Mouse (Mus musculus) urinary bladder, postnatal 14 days (tissue): ENCODE results near the gene Cpa2.

Experiments
- DNase-seq: peaks from one replicate; pipeline ENCODE4 v3.0.0; 2021; ENCODE audit warnings: low spot score

Cpa2 gene

GRCm38 (mm10) chr6:30541009-30541799 is at the start of gene Cpa2:
Gene Cpa2, plus strand, starts transcription at chr6:30541582.
- DNase-seq, result no peak

- DNase-seq, result no peak
These were observed 42.3 kb upstream of the Cpa2 start for GRCm38 (mm10) chr6:30499049-30499448.

GRCm38 (mm10) chr6:30508824-30509223 is 32.6 kb upstream of the Cpa2 start:
- DNase-seq, result no peak

- DNase-seq, result peak; percentile 100
These were observed 31.8 kb upstream of the Cpa2 start, which contains the start of the genes Tmem209 and Ssmem1 for GRCm38 (mm10) chr6:30509265-30510239. Gene Tmem209, minus strand, starts transcription at chr6:30509783. Gene Ssmem1, plus strand, starts transcription at chr6:30509849.

- DNase-seq, result no peak
These were observed 31.1 kb upstream of the Cpa2 start for GRCm38 (mm10) chr6:30510291-30510690.

GRCm38 (mm10) chr6:30514242-30514641 is 27.1 kb upstream of the Cpa2 start:
- no peak for DNase-seq

GRCm38 (mm10) chr6:30520400-30520799 is 21.0 kb upstream of the Cpa2 start:
- DNase-seq, result no peak

DNA sequence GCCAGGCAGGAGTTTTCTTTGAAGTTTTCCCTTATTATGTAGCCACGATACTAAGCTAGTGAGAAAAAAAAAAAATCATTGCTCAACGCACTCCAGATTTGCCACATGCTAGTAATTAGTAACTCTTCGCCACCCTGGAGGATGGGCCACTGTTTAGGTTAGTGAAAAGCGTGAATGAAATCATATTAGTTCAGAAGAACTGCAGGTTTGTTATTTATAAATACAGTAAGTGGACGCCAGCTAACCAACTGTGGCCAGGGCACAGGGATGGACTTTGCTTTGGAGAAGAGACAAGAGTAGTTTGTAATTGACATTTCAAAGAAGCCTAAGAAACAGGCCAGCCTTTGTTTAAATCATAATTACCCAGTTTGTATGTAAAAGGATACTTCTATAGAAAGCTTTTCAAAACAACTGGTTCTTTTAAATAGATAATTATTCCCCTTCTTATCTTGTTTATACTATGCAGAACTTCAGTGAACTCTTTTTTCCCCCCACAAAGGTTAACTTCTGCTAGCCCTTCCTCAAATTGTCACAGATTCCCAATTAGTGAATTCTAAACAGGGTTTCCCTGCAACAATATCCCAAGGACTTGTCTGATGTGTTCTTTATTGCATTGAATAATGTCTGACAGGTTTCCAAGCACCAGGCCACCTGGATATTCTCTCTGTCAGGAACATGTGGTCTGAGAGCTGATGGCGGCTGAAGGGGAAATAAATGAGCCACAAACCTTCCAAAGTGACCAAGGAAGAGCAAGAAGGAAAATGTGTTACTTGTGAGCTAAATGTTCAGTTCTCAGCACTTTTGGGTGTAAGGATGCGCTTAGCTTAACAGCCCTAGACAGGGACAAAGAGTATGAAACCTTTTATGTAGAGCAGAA is 15.7 kb upstream of the Cpa2 start:
- no peak for DNase-seq

DNA sequence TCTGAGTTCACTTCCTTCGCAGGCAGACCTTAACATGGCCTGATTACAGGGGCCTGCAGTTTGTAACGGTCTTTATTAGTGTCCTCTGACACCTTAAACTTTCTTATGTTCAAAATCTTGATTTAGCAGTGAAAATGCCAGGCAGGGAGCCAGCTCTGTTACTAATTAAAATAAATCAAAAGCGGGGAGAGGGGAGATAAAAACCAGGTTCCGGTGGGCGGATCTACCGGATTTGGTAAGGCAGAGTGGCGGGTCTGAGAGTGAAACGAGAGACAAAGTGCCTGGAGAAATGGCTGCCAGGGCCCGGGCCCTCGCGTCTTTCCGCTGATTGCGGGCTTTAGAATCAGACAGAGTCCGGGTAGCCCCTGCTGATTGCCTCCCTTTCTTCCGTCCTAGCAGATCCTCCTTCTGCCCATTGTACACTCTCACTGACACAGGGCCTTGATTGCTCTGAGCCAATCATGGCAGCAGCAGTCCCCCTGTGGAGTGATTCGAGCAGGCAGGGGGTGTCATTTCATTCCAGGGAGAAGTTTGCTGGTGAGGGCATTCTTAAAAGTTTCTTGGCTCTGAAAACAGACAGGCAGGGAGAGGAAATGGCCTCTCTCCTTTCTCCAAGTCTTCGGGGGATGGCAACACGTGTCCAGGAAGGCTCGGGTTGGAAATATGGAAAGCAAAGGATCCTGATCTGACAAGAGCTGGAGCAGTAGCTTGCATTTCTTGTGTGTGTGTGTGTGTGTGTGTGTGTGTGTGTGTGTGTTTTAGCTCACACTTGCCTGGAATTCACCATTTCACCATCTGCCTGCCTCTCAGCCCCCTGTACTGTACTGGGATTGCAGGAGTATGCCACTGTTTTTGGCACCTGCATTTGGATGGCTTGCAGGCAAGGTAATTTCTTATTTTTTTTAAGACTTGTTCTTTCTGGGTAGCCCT is 14.5 kb upstream of the Cpa2 start:
- DNase-seq, result peak; percentile 17

DNA sequence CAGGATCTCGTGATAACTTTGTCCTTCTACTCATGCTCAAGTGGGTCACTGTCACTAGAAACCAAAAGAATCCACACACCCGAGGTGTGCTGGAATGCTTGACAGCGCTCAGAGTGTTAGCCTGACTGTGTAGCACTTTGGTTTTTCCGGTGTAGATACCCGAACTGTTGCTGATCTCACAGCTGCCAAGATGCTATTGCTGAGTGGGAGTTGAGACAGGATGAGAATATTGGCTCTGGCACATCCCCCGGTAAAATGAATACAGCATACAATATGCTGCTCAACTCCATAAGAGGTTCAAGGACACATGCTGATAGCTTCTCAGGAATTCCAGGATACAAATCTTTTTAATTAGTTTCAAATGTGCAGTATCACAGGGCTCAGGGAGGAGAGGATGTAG is 12.6 kb upstream of the Cpa2 start:
- DNase-seq, result no peak

- peak; percentile 39 for DNase-seq
These were observed 6.0 kb upstream of the Cpa2 start for GRCm38 (mm10) chr6:30535340-30535739.

GRCm38 (mm10) chr6:30538240-30538639 is 3.1 kb upstream of the Cpa2 start:
- no peak for DNase-seq

GRCm38 (mm10) chr6:30538800-30539199 is 2.6 kb upstream of the Cpa2 start:
- no peak for DNase-seq

GRCm38 (mm10) chr6:30542277-30542676 is 895 bp downstream of the Cpa2 start:
- no peak for DNase-seq

GRCm38 (mm10) chr6:30543077-30543476 is 1.7 kb downstream of the Cpa2 start:
- no peak for DNase-seq

DNA sequence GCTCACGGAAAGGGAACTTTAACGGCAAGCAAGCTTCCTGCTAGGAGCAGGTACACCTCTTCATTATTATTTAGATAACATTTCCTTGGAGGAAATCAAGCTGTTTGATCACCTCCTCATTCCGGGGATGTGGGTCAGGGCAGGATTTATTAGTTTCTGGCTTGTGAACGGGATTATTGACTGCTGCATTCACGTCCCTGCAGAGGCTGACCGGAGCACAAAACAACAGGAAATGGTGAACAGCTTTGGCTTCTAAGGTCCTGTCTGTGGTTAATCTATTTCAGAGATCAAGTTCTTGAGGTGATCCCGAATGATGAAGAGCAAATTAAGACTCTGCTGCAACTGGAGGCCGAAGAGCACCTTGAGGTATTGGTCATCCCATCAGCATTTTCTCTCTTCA is 2.5 kb downstream of the Cpa2 start:
- DNase-seq, result no peak

DNA sequence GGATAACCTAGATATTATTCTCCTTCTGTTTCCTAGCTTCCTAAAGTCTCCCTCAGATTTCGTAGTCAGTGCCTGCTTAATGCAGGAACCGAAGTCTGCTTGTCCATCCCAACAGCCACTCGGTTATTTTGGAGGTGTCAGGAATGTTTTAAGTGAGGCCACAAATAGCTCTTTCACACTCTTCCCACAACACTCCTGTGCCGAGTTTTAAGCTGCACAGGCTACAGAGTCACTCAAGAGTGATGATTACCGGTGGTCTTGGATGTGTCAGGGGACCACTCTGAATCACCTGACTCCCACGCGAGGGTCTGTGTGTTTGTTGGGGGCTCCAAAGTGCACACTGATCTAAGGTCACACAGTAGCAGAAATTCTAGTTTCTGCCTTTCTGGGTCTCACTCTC is 4.3 kb downstream of the Cpa2 start:
- no peak for DNase-seq

GRCm38 (mm10) chr6:30546571-30547273 is 5.3 kb downstream of the Cpa2 start:
- DNase-seq, result peak; percentile 28

- DNase-seq, result no peak
These were observed 5.9 kb downstream of the Cpa2 start for GRCm38 (mm10) chr6:30547274-30547645.

- DNase-seq, result peak; percentile 23
These were observed 6.4 kb downstream of the Cpa2 start for GRCm38 (mm10) chr6:30547656-30548306.
